Mouse (Mus musculus): Measurements from ENCODE around the gene Cpxm2. TPM values are rescaled to one million over a fixed set of nuclear protein-coding genes. Genes with fewer than 3 reads are reported as not detected.

Cpxm2 gene
- 0.96 and 2.1 TPM in 2 replicates for polyA plus RNA-seq (2015; fragmentation: Nextera tagmentation; extraction: Ambion mirVana)

- no peak for ATAC-seq (ENCODE audit: borderline replicate concordance, extremely low read depth, low FRiP score, low TSS enrichment)
- Histone ChIP-seq H3K9ac (no peak within 1 kb of the TSS), H3K27me3 (peaks cover 29% of the 10 kb centered on the region)
Measured at GRCm38 (mm10) chr7:132154368-132154961, at the start of gene Cpxm2. Cpxm2 (minus strand) TSS chr7:132154739.

GRCm38 (mm10) chr7:132204073-132204612 lies 49.6 kb upstream of the Cpxm2 start:
- no peak overlapping the region for H3K4me2 ChIP-seq

More at GRCm38 (mm10) chr7:132154368-132154961, at the start of gene Cpxm2:
- H3K36me3 ChIP-seq = no peaks in the 10 kb centered on the region
- H3K27ac ChIP-seq = no peak within 1 kb of the TSS
- H3K9me3 ChIP-seq = no peaks in the 10 kb centered on the region
- peak within 1 kb of the TSS; percentile 54 for H3K4me2 ChIP-seq
- H3K4me1 ChIP-seq = 0 out of 2 replicates have a peak, but pooled peaks cover 7% of the 10 kb centered on the region
- H3K4me3 ChIP-seq = peak within 1 kb of the TSS; percentile 28
- WGBS = 4% methylated on average over 42 of the region's 43 CpGs

GRCm38 (mm10) chr7:132199686-132200085 lies 45.1 kb upstream of the Cpxm2 start:
- H3K27me3 ChIP-seq = no peaks in the 10 kb centered on the region
- no peak overlapping the region for H3K4me2 ChIP-seq
- no peaks in the 10 kb centered on the region for H3K4me1 ChIP-seq
- no peak overlapping the region for H3K4me3 ChIP-seq
- no peak for ATAC-seq (ENCODE audit: borderline replicate concordance, extremely low read depth, low FRiP score, low TSS enrichment)
- H3K9me3 ChIP-seq = no peaks in the 10 kb centered on the region
- no peak overlapping the region for H3K27ac ChIP-seq
- no peaks in the 10 kb centered on the region for H3K36me3 ChIP-seq
- H3K9ac ChIP-seq = no peak overlapping the region
- 37% methylated on average over 6 of the region's 6 CpGs for WGBS

More at GRCm38 (mm10) chr7:132204073-132204612, 49.6 kb upstream of the Cpxm2 start:
- Histone ChIP-seq H3K27ac (no peak overlapping the region), H3K36me3 (no peaks in the 10 kb centered on the region), H3K9ac (no peak overlapping the region), H3K4me3 (no peak overlapping the region), H3K27me3 (no peaks in the 10 kb centered on the region), H3K9me3 (no peaks in the 10 kb centered on the region), H3K4me1 (no peaks in the 10 kb centered on the region)
- no peak for ATAC-seq (ENCODE audit: borderline replicate concordance, extremely low read depth, low FRiP score, low TSS enrichment)
- 15% methylated on average over 1 of the region's 1 CpGs for WGBS

- H3K9ac ChIP-seq = no peak overlapping the region
- WGBS = 83% methylated on average over 1 of the region's 1 CpGs
- H3K36me3 ChIP-seq = no peaks in the 10 kb centered on the region
- ATAC-seq (ENCODE audit: borderline replicate concordance, extremely low read depth, low FRiP score, low TSS enrichment) = no peak
- H3K27me3 ChIP-seq = no peaks in the 10 kb centered on the region
- no peaks in the 10 kb centered on the region for H3K4me1 ChIP-seq
- no peak overlapping the region for H3K27ac ChIP-seq
- no peak overlapping the region for H3K4me2 ChIP-seq
- no peaks in the 10 kb centered on the region for H3K9me3 ChIP-seq
- H3K4me3 ChIP-seq = no peak overlapping the region
Measured at GRCm38 (mm10) chr7:132198806-132199205, 44.3 kb upstream of the Cpxm2 start.

- ATAC-seq (ENCODE audit: borderline replicate concordance, extremely low read depth, low FRiP score, low TSS enrichment) = no peak
- 13% methylated on average over 7 of the region's 7 CpGs for WGBS
Measured at GRCm38 (mm10) chr7:132197817-132198475, 43.4 kb upstream of the Cpxm2 start.

GRCm38 (mm10) chr7:132196581-132196980 lies 42.0 kb upstream of the Cpxm2 start:
- no peaks in the 10 kb centered on the region for H3K36me3 ChIP-seq
- H3K4me1 ChIP-seq = no peaks in the 10 kb centered on the region
- no peak overlapping the region for H3K4me2 ChIP-seq
- 70% methylated on average over 1 of the region's 1 CpGs for WGBS
- no peaks in the 10 kb centered on the region for H3K27me3 ChIP-seq
- H3K9ac ChIP-seq = no peak overlapping the region
- H3K27ac ChIP-seq = no peak overlapping the region
- H3K9me3 ChIP-seq = no peaks in the 10 kb centered on the region
- H3K4me3 ChIP-seq = no peak overlapping the region
- ATAC-seq (ENCODE audit: borderline replicate concordance, extremely low read depth, low FRiP score, low TSS enrichment) = no peak

More at GRCm38 (mm10) chr7:132197817-132198475, 43.4 kb upstream of the Cpxm2 start:
- no peak overlapping the region for H3K4me2 ChIP-seq
- H3K9ac ChIP-seq = no peak overlapping the region
- H3K27ac ChIP-seq = no peak overlapping the region
- no peaks in the 10 kb centered on the region for H3K27me3 ChIP-seq
- no peak overlapping the region for H3K4me3 ChIP-seq
- H3K9me3 ChIP-seq = no peaks in the 10 kb centered on the region
- no peaks in the 10 kb centered on the region for H3K36me3 ChIP-seq
- H3K4me1 ChIP-seq = no peaks in the 10 kb centered on the region

GRCm38 (mm10) chr7:132193606-132194005 lies 39.1 kb upstream of the Cpxm2 start:
- no peak overlapping the region for H3K4me3 ChIP-seq
- WGBS = 84% methylated on average over 2 of the region's 2 CpGs
- ATAC-seq (ENCODE audit: borderline replicate concordance, extremely low read depth, low FRiP score, low TSS enrichment) = no peak
- no peak overlapping the region for H3K4me2 ChIP-seq
- no peaks in the 10 kb centered on the region for H3K36me3 ChIP-seq
- H3K27me3 ChIP-seq = no peaks in the 10 kb centered on the region
- H3K27ac ChIP-seq = no peak overlapping the region
- no peak overlapping the region for H3K9ac ChIP-seq
- no peaks in the 10 kb centered on the region for H3K9me3 ChIP-seq
- H3K4me1 ChIP-seq = no peaks in the 10 kb centered on the region

- H3K36me3 ChIP-seq = no peaks in the 10 kb centered on the region
- ATAC-seq (ENCODE audit: borderline replicate concordance, extremely low read depth, low FRiP score, low TSS enrichment) = no peak
- WGBS = 51% methylated on average over 3 of the region's 3 CpGs
Measured at GRCm38 (mm10) chr7:132187456-132187855, 32.9 kb upstream of the Cpxm2 start.

GRCm38 (mm10) chr7:132183892-132184404 lies 29.4 kb upstream of the Cpxm2 start:
- H3K27ac ChIP-seq = no peak overlapping the region
- H3K36me3 ChIP-seq = no peaks in the 10 kb centered on the region
- H3K4me1 ChIP-seq = no peaks in the 10 kb centered on the region
- H3K4me2 ChIP-seq = no peak overlapping the region
- H3K27me3 ChIP-seq = no peaks in the 10 kb centered on the region
- H3K9me3 ChIP-seq = no peaks in the 10 kb centered on the region
- H3K4me3 ChIP-seq = no peak overlapping the region
- ATAC-seq (ENCODE audit: borderline replicate concordance, extremely low read depth, low FRiP score, low TSS enrichment) = no peak
- H3K9ac ChIP-seq = no peak overlapping the region
- WGBS = 59% methylated on average over 5 of the region's 5 CpGs

More at GRCm38 (mm10) chr7:132187456-132187855, 32.9 kb upstream of the Cpxm2 start:
- Histone ChIP-seq H3K4me3 (no peak overlapping the region), H3K9ac (no peak overlapping the region), H3K4me2 (no peak overlapping the region), H3K27ac (no peak overlapping the region), H3K9me3 (no peaks in the 10 kb centered on the region), H3K4me1 (no peaks in the 10 kb centered on the region), H3K27me3 (no peaks in the 10 kb centered on the region)

- Histone ChIP-seq H3K9me3 (no peaks in the 10 kb centered on the region), H3K36me3 (no peaks in the 10 kb centered on the region), H3K4me2 (no peak overlapping the region), H3K27ac (peak overlapping the region; percentile 63), H3K9ac (no peak overlapping the region), H3K4me1 (no peaks in the 10 kb centered on the region), H3K4me3 (no peak overlapping the region), H3K27me3 (no peaks in the 10 kb centered on the region)
- peak; percentile 71; the same call in 1 of the 2 replicates for ATAC-seq (ENCODE audit: borderline replicate concordance, extremely low read depth, low FRiP score, low TSS enrichment)
- 60% methylated on average over 4 of the region's 4 CpGs for WGBS
Measured at GRCm38 (mm10) chr7:132181586-132182198, 27.2 kb upstream of the Cpxm2 start.

- ATAC-seq (ENCODE audit: borderline replicate concordance, extremely low read depth, low FRiP score, low TSS enrichment) = peak; percentile 40; the same call in 1 of the 2 replicates
Measured at GRCm38 (mm10) chr7:132181042-132181441, 26.5 kb upstream of the Cpxm2 start.

More at GRCm38 (mm10) chr7:132181042-132181441, 26.5 kb upstream of the Cpxm2 start:
- WGBS = 57% methylated on average over 3 of the region's 3 CpGs
- Histone ChIP-seq H3K4me3 (no peak overlapping the region), H3K27me3 (no peaks in the 10 kb centered on the region), H3K27ac (peak overlapping the region; percentile 63), H3K4me1 (no peaks in the 10 kb centered on the region), H3K36me3 (no peaks in the 10 kb centered on the region), H3K4me2 (no peak overlapping the region), H3K9ac (no peak overlapping the region), H3K9me3 (no peaks in the 10 kb centered on the region)
